Mouse (Mus musculus) heart, embryonic 13.5 days (tissue): ENCODE measurements at regions not wholly inside any gene's neighbourhood (a gene's known extent, or its start where the extent isn't known, plus 50 kb on each side); places are given as distances from the start of the nearest gene placed in this dataset.

Experiments used
- ATAC-seq: fragments of 200-750 bp; cut with Nextera tagmentation; 2 replicates; pipeline ENCODE4 v1.8.0; 2017; ENCODE audit warnings: moderate TSS enrichment; ENCODE audit not compliant: insufficient number of reproducible peaks, low FRiP score, low TSS enrichment; ENCODE audit errors: extremely low read depth
- H3K27ac ChIP-seq: fragments of 300-500 bp; sonication (generic); replicated peaks from 2 replicates; pipeline ENCODE4 v1.5.1; 2015; ENCODE audit warnings: moderate library complexity, mild to moderate bottlenecking, inconsistent platforms
- H3K27me3 ChIP-seq: fragments of 300-500 bp; sonication (generic); replicated peaks from 2 replicates; pipeline ENCODE4 v1.6.1; 2015; ENCODE audit warnings: mild to moderate bottlenecking, inconsistent platforms
- H3K36me3 ChIP-seq: fragments of 300-500 bp; sonication (generic); 2 replicates; pipeline ENCODE4 v1.6.1; 2015; ENCODE audit warnings: mild to moderate bottlenecking, inconsistent platforms
- H3K4me1 ChIP-seq: fragments of 300-500 bp; sonication (generic); 2 replicates; pipeline ENCODE4 v1.6.1; 2015; ENCODE audit warnings: inconsistent platforms
- H3K4me2 ChIP-seq: fragments of 300-500 bp; sonication (generic); 2 replicates; pipeline ENCODE4 v1.6.1; 2015; ENCODE audit warnings: inconsistent platforms, mild to moderate bottlenecking, moderate library complexity
- H3K4me3 ChIP-seq: fragments of 300-500 bp; sonication (generic); 2 replicates; pipeline ENCODE4 v1.5.1; 2015; ENCODE audit warnings: moderate library complexity, mild to moderate bottlenecking, inconsistent platforms
- H3K9ac ChIP-seq: fragments of 300-500 bp; sonication (generic); 2 replicates; pipeline ENCODE4 v1.6.1; 2015; ENCODE audit warnings: inconsistent platforms, mild to moderate bottlenecking, moderate library complexity
- H3K9me3 ChIP-seq: fragments of 300-500 bp; sonication (generic); 2 replicates; pipeline ENCODE4 v1.6.1; 2016; ENCODE audit warnings: inconsistent platforms
- WGBS: fragments of 180-500 bp; shearing (Covaris S2); methylation state at CpG from one replicate; pipeline ENCODE4 v1.1.7; 2015; ENCODE audit warnings: mixed read lengths; 5-methylcytosine and 5-hydroxymethylcytosine counted together

- no peaks in the 10 kb centered on the region for H3K4me1 ChIP-seq
- no peaks in the 10 kb centered on the region for H3K9me3 ChIP-seq
- 78% methylated on average over 3 of the region's 3 CpGs for WGBS
- H3K4me2 ChIP-seq: no peak overlapping the region
- no peak overlapping the region for H3K9ac ChIP-seq
- no peaks in the 10 kb centered on the region for H3K27me3 ChIP-seq
- H3K27ac ChIP-seq: no peak overlapping the region
- ATAC-seq: no peak
- H3K4me3 ChIP-seq: no peak overlapping the region
- H3K36me3 ChIP-seq: no peaks in the 10 kb centered on the region
These were observed 923.2 kb upstream of the Gm7489 start for GRCm38 (mm10) chr15:52961491-52961890.

- WGBS: 54% methylated on average over 2 of the region's 2 CpGs
- ATAC-seq: no peak
These were observed 920.8 kb upstream of the Gm7489 start for GRCm38 (mm10) chr15:52963918-52964317.

GRCm38 (mm10) chr15:52964403-52964802 lies 920.3 kb upstream of the Gm7489 start:
- Histone ChIP-seq H3K27me3 (no peaks in the 10 kb centered on the region), H3K4me1 (peaks cover 12% of the 10 kb centered on the region), H3K27ac (no peak overlapping the region), H3K36me3 (no peaks in the 10 kb centered on the region), H3K4me2 (no peak overlapping the region), H3K9ac (no peak overlapping the region), H3K4me3 (no peak overlapping the region), H3K9me3 (no peaks in the 10 kb centered on the region)
- WGBS: 61% methylated on average over 1 of the region's 1 CpGs
- ATAC-seq: no peak

More at GRCm38 (mm10) chr15:52963918-52964317, 920.8 kb upstream of the Gm7489 start:
- no peak overlapping the region for H3K4me3 ChIP-seq
- H3K9ac ChIP-seq: no peak overlapping the region
- no peaks in the 10 kb centered on the region for H3K27me3 ChIP-seq
- H3K27ac ChIP-seq: no peak overlapping the region
- H3K9me3 ChIP-seq: no peaks in the 10 kb centered on the region
- H3K4me2 ChIP-seq: no peak overlapping the region
- H3K36me3 ChIP-seq: no peaks in the 10 kb centered on the region
- peaks cover 12% of the 10 kb centered on the region for H3K4me1 ChIP-seq

GRCm38 (mm10) chr15:52967801-52968235 lies 916.9 kb upstream of the Gm7489 start:
- no peak overlapping the region for H3K9ac ChIP-seq
- no peaks in the 10 kb centered on the region for H3K9me3 ChIP-seq
- H3K4me1 ChIP-seq: peaks cover 12% of the 10 kb centered on the region
- under 1% methylated on average over 4 of the region's 4 CpGs for WGBS
- H3K27ac ChIP-seq: no peak overlapping the region
- peak; percentile 71 for ATAC-seq
- H3K27me3 ChIP-seq: no peaks in the 10 kb centered on the region
- H3K36me3 ChIP-seq: no peaks in the 10 kb centered on the region
- no peak overlapping the region for H3K4me3 ChIP-seq
- H3K4me2 ChIP-seq: peak overlapping the region; percentile 40

GRCm38 (mm10) chr15:52982821-52983220 lies 901.9 kb upstream of the Gm7489 start:
- H3K9me3 ChIP-seq: no peaks in the 10 kb centered on the region
- H3K9ac ChIP-seq: no peak overlapping the region
- H3K27me3 ChIP-seq: no peaks in the 10 kb centered on the region
- H3K36me3 ChIP-seq: no peaks in the 10 kb centered on the region
- no peak overlapping the region for H3K4me3 ChIP-seq
- 62% methylated on average over 2 of the region's 2 CpGs for WGBS
- H3K4me2 ChIP-seq: no peak overlapping the region
- H3K27ac ChIP-seq: no peak overlapping the region
- no peaks in the 10 kb centered on the region for H3K4me1 ChIP-seq
- ATAC-seq: no peak

- Histone ChIP-seq H3K4me1 (no peaks in the 10 kb centered on the region), H3K4me3 (no peak overlapping the region), H3K36me3 (no peaks in the 10 kb centered on the region), H3K27me3 (no peaks in the 10 kb centered on the region), H3K4me2 (no peak overlapping the region), H3K27ac (no peak overlapping the region), H3K9ac (no peak overlapping the region), H3K9me3 (no peaks in the 10 kb centered on the region)
- ATAC-seq: no peak
These were observed 894.1 kb upstream of the Gm7489 start for GRCm38 (mm10) chr15:52990580-52990979.

GRCm38 (mm10) chr15:52994351-52994750 lies 890.4 kb upstream of the Gm7489 start:
- no peak overlapping the region for H3K4me2 ChIP-seq
- 75% methylated on average over 1 of the region's 1 CpGs for WGBS
- no peak overlapping the region for H3K4me3 ChIP-seq
- no peak overlapping the region for H3K27ac ChIP-seq
- H3K4me1 ChIP-seq: no peaks in the 10 kb centered on the region
- no peaks in the 10 kb centered on the region for H3K27me3 ChIP-seq
- no peak overlapping the region for H3K9ac ChIP-seq
- H3K36me3 ChIP-seq: no peaks in the 10 kb centered on the region
- no peak for ATAC-seq
- H3K9me3 ChIP-seq: no peaks in the 10 kb centered on the region

- WGBS: 79% methylated on average over 2 of the region's 2 CpGs
- ATAC-seq: no peak
- Histone ChIP-seq H3K36me3 (no peaks in the 10 kb centered on the region), H3K4me3 (no peak overlapping the region), H3K9me3 (no peaks in the 10 kb centered on the region), H3K27me3 (no peaks in the 10 kb centered on the region), H3K9ac (no peak overlapping the region), H3K4me1 (no peaks in the 10 kb centered on the region), H3K4me2 (no peak overlapping the region), H3K27ac (no peak overlapping the region)
These were observed 885.5 kb upstream of the Gm7489 start for GRCm38 (mm10) chr15:52999200-52999599.

GRCm38 (mm10) chr15:52999776-53000175 lies 884.9 kb upstream of the Gm7489 start:
- H3K9ac ChIP-seq: no peak overlapping the region
- no peak overlapping the region for H3K4me3 ChIP-seq
- no peaks in the 10 kb centered on the region for H3K4me1 ChIP-seq
- no peak overlapping the region for H3K4me2 ChIP-seq
- ATAC-seq: no peak
- H3K27me3 ChIP-seq: no peaks in the 10 kb centered on the region
- H3K36me3 ChIP-seq: no peaks in the 10 kb centered on the region
- WGBS: 71% methylated on average over 2 of the region's 2 CpGs
- H3K9me3 ChIP-seq: no peaks in the 10 kb centered on the region
- no peak overlapping the region for H3K27ac ChIP-seq

- Histone ChIP-seq H3K4me1 (no peaks in the 10 kb centered on the region), H3K9me3 (no peaks in the 10 kb centered on the region), H3K4me2 (no peak overlapping the region), H3K9ac (no peak overlapping the region), H3K27ac (no peak overlapping the region), H3K36me3 (no peaks in the 10 kb centered on the region), H3K4me3 (no peak overlapping the region), H3K27me3 (no peaks in the 10 kb centered on the region)
- 77% methylated on average over 3 of the region's 3 CpGs for WGBS
- no peak for ATAC-seq
These were observed 883.3 kb upstream of the Gm7489 start for GRCm38 (mm10) chr15:53001429-53001828.

- Histone ChIP-seq H3K36me3 (no peaks in the 10 kb centered on the region), H3K4me2 (no peak overlapping the region), H3K4me1 (no peaks in the 10 kb centered on the region), H3K4me3 (no peak overlapping the region), H3K9me3 (no peaks in the 10 kb centered on the region), H3K27ac (no peak overlapping the region), H3K9ac (no peak overlapping the region), H3K27me3 (no peaks in the 10 kb centered on the region)
- WGBS: 81% methylated on average over 4 of the region's 4 CpGs
- no peak for ATAC-seq
These were observed 882.7 kb upstream of the Gm7489 start for GRCm38 (mm10) chr15:53001964-53002363.

- H3K9me3 ChIP-seq: no peaks in the 10 kb centered on the region
- H3K36me3 ChIP-seq: no peaks in the 10 kb centered on the region
- H3K4me3 ChIP-seq: no peak overlapping the region
These were observed 880.6 kb upstream of the Gm7489 start for GRCm38 (mm10) chr15:53004078-53004477.

More at GRCm38 (mm10) chr15:53004078-53004477, 880.6 kb upstream of the Gm7489 start:
- Histone ChIP-seq H3K27ac (no peak overlapping the region), H3K27me3 (no peaks in the 10 kb centered on the region), H3K4me1 (no peaks in the 10 kb centered on the region), H3K4me2 (no peak overlapping the region), H3K9ac (no peak overlapping the region)
- ATAC-seq: no peak
